Mouse (Mus musculus): ENCODE data around the gene Vwa2.

The Vwa2 gene

GRCm38 (mm10) chr19:56873816-56874600 is at the start of gene Vwa2:
Gene Vwa2 (plus strand): TSS chr19:56874249.
- DNase-seq (ENCODE audit: low spot score in 2 of 2) = peak; percentile 4 to 15

GRCm38 (mm10) chr19:56826047-56826631 is 47.9 kb upstream of the Vwa2 start, which contains the start of gene Tdrd1:
Gene Tdrd1 (plus strand): TSS chr19:56826209.
- DNase-seq (ENCODE audit: low spot score in 2 of 2) = no peak

GRCm38 (mm10) chr19:56828305-56828704 is 45.7 kb upstream of the Vwa2 start:
- DNase-seq (ENCODE audit: low spot score in 2 of 2) = no peak

GRCm38 (mm10) chr19:56829267-56829666 is 44.8 kb upstream of the Vwa2 start:
- DNase-seq (ENCODE audit: low spot score in 2 of 2) = no peak

- DNase-seq (ENCODE audit: low spot score in 2 of 2) = no peak
These were observed 43.9 kb upstream of the Vwa2 start for GRCm38 (mm10) chr19:56830163-56830562.

- no peak for DNase-seq (ENCODE audit: low spot score in 2 of 2)
These were observed 38.7 kb upstream of the Vwa2 start for GRCm38 (mm10) chr19:56835340-56835739.

- no peak for DNase-seq (ENCODE audit: low spot score in 2 of 2)
These were observed 34.9 kb upstream of the Vwa2 start for GRCm38 (mm10) chr19:56838942-56839706.

GRCm38 (mm10) chr19:56842974-56843373 is 31.1 kb upstream of the Vwa2 start:
- no peak for DNase-seq (ENCODE audit: low spot score in 2 of 2)

GRCm38 (mm10) chr19:56852590-56852989 is 21.5 kb upstream of the Vwa2 start:
- DNase-seq (ENCODE audit: low spot score in 2 of 2) = no peak

- DNase-seq (ENCODE audit: low spot score in 2 of 2) = no peak
These were observed 17.6 kb upstream of the Vwa2 start for GRCm38 (mm10) chr19:56856455-56856854.

- no peak for DNase-seq (ENCODE audit: low spot score in 2 of 2)
These were observed 6.3 kb upstream of the Vwa2 start for GRCm38 (mm10) chr19:56867701-56868100.

- no peak for DNase-seq (ENCODE audit: low spot score in 2 of 2)
These were observed 709 bp downstream of the Vwa2 start for GRCm38 (mm10) chr19:56874601-56875315.

- no peak for DNase-seq (ENCODE audit: low spot score in 2 of 2)
These were observed 3.3 kb downstream of the Vwa2 start for GRCm38 (mm10) chr19:56877364-56877763.

- DNase-seq (ENCODE audit: low spot score in 2 of 2) = peak in 1 of 2 experiments; percentile 7
These were observed 13.8 kb downstream of the Vwa2 start for GRCm38 (mm10) chr19:56887879-56888278.

- DNase-seq (ENCODE audit: low spot score in 2 of 2) = no peak
These were observed 14.6 kb downstream of the Vwa2 start for GRCm38 (mm10) chr19:56888654-56889053.

GRCm38 (mm10) chr19:56891438-56891837 is 17.4 kb downstream of the Vwa2 start:
- no peak for DNase-seq (ENCODE audit: low spot score in 2 of 2)

GRCm38 (mm10) chr19:56892586-56892985 is 18.5 kb downstream of the Vwa2 start:
- no peak for DNase-seq (ENCODE audit: low spot score in 2 of 2)

- no peak for DNase-seq (ENCODE audit: low spot score in 2 of 2)
These were observed 19.3 kb downstream of the Vwa2 start for GRCm38 (mm10) chr19:56893326-56893725.

- no peak for DNase-seq (ENCODE audit: low spot score in 2 of 2)
These were observed 23.6 kb downstream of the Vwa2 start for GRCm38 (mm10) chr19:56897654-56898053.

GRCm38 (mm10) chr19:56904095-56904494 is 30.0 kb downstream of the Vwa2 start:
- DNase-seq (ENCODE audit: low spot score in 2 of 2) = no peak

GRCm38 (mm10) chr19:56905395-56905794 is 31.3 kb downstream of the Vwa2 start:
- no peak for DNase-seq (ENCODE audit: low spot score in 2 of 2)

GRCm38 (mm10) chr19:56907850-56908249 is 33.8 kb downstream of the Vwa2 start:
- DNase-seq (ENCODE audit: low spot score in 2 of 2) = no peak

Measured in frontal cortex, postnatal 36 days (tissue).